Mouse (Mus musculus) lung, postnatal 36 days (tissue): Measurements from ENCODE around the gene Rab40c.
"Not testable (repeated sequence)": the region's sequence is repeated elsewhere in the genome, so short reads cannot be mapped to it uniquely, and the experiment has no call there.

ENCODE experiments used
- DNase-seq: peaks from one replicate; pipeline ENCODE4 v3.0.0; 2022; ENCODE audit warnings: mixed read lengths

Gene Rab40c

GRCm38 (mm10) chr17:25874148-25874720 is 45.3 kb downstream of the Rab40c start:
- DNase-seq = no peak

GRCm38 (mm10) chr17:25873405-25874147 is 46.0 kb downstream of the Rab40c start:
- DNase-seq = no peak

GRCm38 (mm10) chr17:25872676-25873075 is 46.9 kb downstream of the Rab40c start:
- no peak for DNase-seq

- not testable (repeated sequence) for DNase-seq
These were observed 48.0 kb downstream of the Rab40c start for GRCm38 (mm10) chr17:25871566-25871965.

- DNase-seq = no peak
These were observed 49.6 kb downstream of the Rab40c start for GRCm38 (mm10) chr17:25869954-25870353.

GRCm38 (mm10) chr17:25869498-25869897 is 50.0 kb downstream of the Rab40c start:
- no peak for DNase-seq

GRCm38 (mm10) chr17:25868601-25869191 is 50.8 kb downstream of the Rab40c start, which contains the start of gene Mcrip2:
Mcrip2 (minus strand) TSS chr17:25868764.
- DNase-seq = peak; percentile 89

GRCm38 (mm10) chr17:25867836-25868600 is 51.5 kb downstream of the Rab40c start:
- DNase-seq = peak; percentile 64

- DNase-seq = no peak
These were observed 52.1 kb downstream of the Rab40c start for GRCm38 (mm10) chr17:25867509-25867835.

- DNase-seq = no peak
These were observed 53.4 kb downstream of the Rab40c start for GRCm38 (mm10) chr17:25866172-25866571.

GRCm38 (mm10) chr17:25865288-25865687 is 54.2 kb downstream of the Rab40c start:
- DNase-seq = no peak

- no peak for DNase-seq
These were observed 55.2 kb downstream of the Rab40c start for GRCm38 (mm10) chr17:25864311-25864710.

- no peak for DNase-seq
These were observed 55.8 kb downstream of the Rab40c start for GRCm38 (mm10) chr17:25863681-25864080.

- no peak for DNase-seq
These were observed 57.6 kb downstream of the Rab40c start for GRCm38 (mm10) chr17:25861704-25862612.

GRCm38 (mm10) chr17:25860832-25861703 is 58.5 kb downstream of the Rab40c start, which contains the start of gene Wdr90:
Wdr90 (minus strand) TSS chr17:25861501.
- peak; percentile 95 for DNase-seq

- DNase-seq = no peak
These were observed 59.3 kb downstream of the Rab40c start for GRCm38 (mm10) chr17:25860229-25860628.

GRCm38 (mm10) chr17:25844396-25844901 is 75.1 kb downstream of the Rab40c start, which contains the start of gene Rhot2:
Rhot2 (minus strand) TSS chr17:25844851.
- DNase-seq = peak; percentile 98

- no peak for DNase-seq
These were observed 75.7 kb downstream of the Rab40c start for GRCm38 (mm10) chr17:25843636-25844395.

- no peak for DNase-seq
These were observed 76.4 kb downstream of the Rab40c start for GRCm38 (mm10) chr17:25843122-25843521.

- no peak for DNase-seq
These were observed 77.0 kb downstream of the Rab40c start for GRCm38 (mm10) chr17:25842509-25842908.
